In genomic region chrX:133688156-133688555, GRCm38 (mm10) we compare ENCODE assay signal across 7 mouse cellular contexts. TPM values are rescaled to one million over a fixed set of nuclear protein-coding genes. Genes with fewer than 3 reads are reported as not detected.
A peak's percentile ranks its signal among the peaks of the same experiment; 100 is the strongest.
DNase-seq lines count a peak whose midpoint lies in the region; ATAC-seq and TF ChIP-seq lines count a peak whose summit lies in the region.

No protein-coding gene starts in this region.

- no peak for TF ChIP-seq CTCF in lung, embryonic 14.5 days (IDR thresholded peaks at IDR 0.05; ENCODE audit: low read depth)
- no peak for TF ChIP-seq CTCF in brain, embryonic 14.5 days (IDR thresholded peaks at IDR 0.05; ENCODE audit: borderline replicate concordance, extremely low read depth, insufficient read depth, insufficient read length)
- no peak for TF ChIP-seq CTCF in small intestine, adult 2 months (IDR thresholded peaks at IDR 0.05; ENCODE audit: extremely low read depth, insufficient read length, insufficient replicate concordance, low read depth, low read length)

- H3K27ac ChIP-seq in lung, embryonic 14.5 days (ENCODE audit: low read depth) = no peak overlapping the region
- H3K27ac ChIP-seq in heart, embryonic 13.5 days (replicated peaks) = no peak overlapping the region
- peak overlapping the region; percentile 61; the same call in 1 of the 2 replicates for H3K27ac ChIP-seq in limb, embryonic 14.5 days (replicated peaks; ENCODE audit: low read depth, low read length)
- no peak overlapping the region for H3K27ac ChIP-seq in small intestine, adult 2 months (ENCODE audit: insufficient read depth, low read depth, low read length)

- H3K4me3 ChIP-seq in lung, embryonic 14.5 days (ENCODE audit: low read depth, low read length) = peak overlapping the region; percentile 44
- peak overlapping the region; percentile 60 for H3K4me3 ChIP-seq in heart, embryonic 13.5 days
- H3K4me3 ChIP-seq in limb, embryonic 14.5 days (replicated peaks; ENCODE audit: low read length) = peak overlapping the region; percentile 49
- H3K4me3 ChIP-seq in small intestine, adult 2 months (ENCODE audit: low read depth, low read length) = peak overlapping the region; percentile 91

- peak overlapping the region; percentile 23; the same call in 1 of the 2 replicates for H3K9ac ChIP-seq in lung, embryonic 14.5 days
- H3K9ac ChIP-seq in heart, embryonic 13.5 days = peak overlapping the region; percentile 63
- peak overlapping the region; percentile 55 for H3K9ac ChIP-seq in limb, embryonic 14.5 days (ENCODE audit: low read depth, low read length, severe bottlenecking)

- H3K36me3 ChIP-seq in lung, embryonic 14.5 days (ENCODE audit: insufficient read depth) = no peaks in the 10 kb centered on the region
- no peaks in the 10 kb centered on the region for H3K36me3 ChIP-seq in heart, embryonic 13.5 days
- no peaks in the 10 kb centered on the region for H3K36me3 ChIP-seq in limb, embryonic 14.5 days (ENCODE audit: control insufficient read depth, insufficient read depth, low read length)
- H3K36me3 ChIP-seq in small intestine, adult 2 months (ENCODE audit: control insufficient read depth, insufficient read depth, low read length) = no peaks in the 10 kb centered on the region

- no peaks in the 10 kb centered on the region for H3K4me1 ChIP-seq in lung, embryonic 14.5 days (ENCODE audit: insufficient read depth)
- no peaks in the 10 kb centered on the region; the same call in 1 of the 2 replicates for H3K4me1 ChIP-seq in heart, embryonic 13.5 days
- 0 out of 2 replicates have a peak, but pooled peaks cover 4% of the 10 kb centered on the region for H3K4me1 ChIP-seq in limb, embryonic 14.5 days (ENCODE audit: control insufficient read depth, insufficient read depth, low read length)
- no peaks in the 10 kb centered on the region for H3K4me1 ChIP-seq in small intestine, adult 2 months (ENCODE audit: control insufficient read depth, insufficient read depth, insufficient read length, low read length)

- no peak for TF ChIP-seq POLR2A in brain, embryonic 14.5 days (IDR thresholded peaks at IDR 0.05; ENCODE audit: borderline replicate concordance, extremely low read depth, insufficient read depth, insufficient read length, poor library complexity, severe bottlenecking)
- no peak for TF ChIP-seq POLR2A in limb, embryonic 14.5 days (IDR thresholded peaks at IDR 0.05; ENCODE audit: borderline replicate concordance, extremely low read depth, insufficient read depth, insufficient read length)
- no peak for TF ChIP-seq POLR2A in small intestine, adult 2 months (IDR thresholded peaks at IDR 0.05; ENCODE audit: low read depth, low read length)

- peaks cover 47% of the 10 kb centered on the region for H3K27me3 ChIP-seq in lung, embryonic 14.5 days (ENCODE audit: insufficient read depth, low read length)
- H3K27me3 ChIP-seq in heart, embryonic 13.5 days (replicated peaks) = peaks cover 57% of the 10 kb centered on the region
- peaks cover 11% of the 10 kb centered on the region for H3K27me3 ChIP-seq in limb, embryonic 14.5 days (ENCODE audit: control insufficient read depth, insufficient read depth, low read length)
- H3K27me3 ChIP-seq in small intestine, adult 2 months (ENCODE audit: control insufficient read depth, insufficient read depth, low read length) = peaks cover 18% of the 10 kb centered on the region; the same call in 1 of the 2 replicates

- no peak for DNase-seq in lung, embryonic 14.5 days
- no peak for DNase-seq in lung, postnatal 36 days
- DNase-seq in brain, embryonic 14.5 days (ENCODE audit: low read depth) = peak; percentile 54
- DNase-seq in limb, embryonic 14.5 days (ENCODE audit: low spot score) = no peak
- DNase-seq in adipocyte (ENCODE audit: low spot score) = no peak

- H3K9me3 ChIP-seq in lung, embryonic 14.5 days (ENCODE audit: low read depth, low read length) = no peaks in the 10 kb centered on the region
- H3K9me3 ChIP-seq in heart, embryonic 13.5 days = no peaks in the 10 kb centered on the region
- no peaks in the 10 kb centered on the region for H3K9me3 ChIP-seq in limb, embryonic 14.5 days (ENCODE audit: control insufficient read depth, low read length)

- no peak for ATAC-seq in lung, embryonic 14.5 days (ENCODE audit: insufficient read depth)
- ATAC-seq in heart, embryonic 13.5 days (ENCODE audit: extremely low read depth, insufficient number of reproducible peaks, low FRiP score, low TSS enrichment) = no peak
- ATAC-seq in limb, embryonic 14.5 days (ENCODE audit: low FRiP score, low read depth) = no peak

- H3K4me2 ChIP-seq in lung, embryonic 14.5 days = peak overlapping the region; percentile 69
- H3K4me2 ChIP-seq in heart, embryonic 13.5 days = peak overlapping the region; percentile 80
- H3K4me2 ChIP-seq in limb, embryonic 14.5 days (replicated peaks; ENCODE audit: low read depth, low read length, severe bottlenecking) = peak overlapping the region; percentile 67

- 7% methylated on average over 29 of the region's 31 CpGs for WGBS in lung, embryonic 14.5 days
- 6% methylated on average over 26 of the region's 31 CpGs for WGBS in heart, embryonic 13.5 days
- 16% methylated on average over 10 of the region's 31 CpGs for WGBS in limb, embryonic 14.5 days
- 19% methylated on average over 28 of the region's 31 CpGs for WGBS in small intestine, adult 2 months

RNA-seq across cellular contexts. Expression of gene Pcdh19, which starts 0.6 kb away (rescaled TPM):
- polyA plus RNA-seq in lung, embryonic 14.5 days (2014; fragmentation: Nextera tagmentation; extraction: Ambion mirVana) = 1.2 and 1.9 TPM in 2 replicates
- polyA plus RNA-seq in brain, embryonic 14.5 days (2012; rRNA removed) = 15.2 and 24.4 TPM in 2 replicates
- 0.31 and 0.48 TPM in 2 replicates for polyA plus RNA-seq in heart, embryonic 13.5 days (2015; fragmentation: Nextera tagmentation; extraction: Ambion mirVana)
- 5.0 and 5.7 TPM in 2 replicates for polyA plus RNA-seq in limb, embryonic 14.5 days (2012; rRNA removed)
- 7.6 and 10.7 TPM in 2 replicates for polyA plus RNA-seq in limb, embryonic 14.5 days (2014; fragmentation: Nextera tagmentation; extraction: Ambion mirVana)
- 0.32 and 0.51 TPM in 2 replicates for polyA plus RNA-seq in small intestine, adult 2 months (2012; rRNA removed)
